Mouse (Mus musculus) brain, adult 2 months (tissue): ENCODE measurements around the gene Amigo2.
A peak's percentile ranks its signal among the peaks of the same experiment; 100 is the strongest.

Experiments used
- DNase-seq: peaks from one replicate; pipeline ENCODE4 v3.0.0; 2011; ENCODE audit warnings: low read depth, low spot score

Amigo2 gene

GRCm38 (mm10) chr15:97267094-97267695 is 20.1 kb upstream of the Amigo2 start:
- no peak for DNase-seq

- no peak for DNase-seq
Measured at GRCm38 (mm10) chr15:97266236-97266845, 19.3 kb upstream of the Amigo2 start.

GRCm38 (mm10) chr15:97262251-97262650 is 15.2 kb upstream of the Amigo2 start:
- no peak for DNase-seq

DNA sequence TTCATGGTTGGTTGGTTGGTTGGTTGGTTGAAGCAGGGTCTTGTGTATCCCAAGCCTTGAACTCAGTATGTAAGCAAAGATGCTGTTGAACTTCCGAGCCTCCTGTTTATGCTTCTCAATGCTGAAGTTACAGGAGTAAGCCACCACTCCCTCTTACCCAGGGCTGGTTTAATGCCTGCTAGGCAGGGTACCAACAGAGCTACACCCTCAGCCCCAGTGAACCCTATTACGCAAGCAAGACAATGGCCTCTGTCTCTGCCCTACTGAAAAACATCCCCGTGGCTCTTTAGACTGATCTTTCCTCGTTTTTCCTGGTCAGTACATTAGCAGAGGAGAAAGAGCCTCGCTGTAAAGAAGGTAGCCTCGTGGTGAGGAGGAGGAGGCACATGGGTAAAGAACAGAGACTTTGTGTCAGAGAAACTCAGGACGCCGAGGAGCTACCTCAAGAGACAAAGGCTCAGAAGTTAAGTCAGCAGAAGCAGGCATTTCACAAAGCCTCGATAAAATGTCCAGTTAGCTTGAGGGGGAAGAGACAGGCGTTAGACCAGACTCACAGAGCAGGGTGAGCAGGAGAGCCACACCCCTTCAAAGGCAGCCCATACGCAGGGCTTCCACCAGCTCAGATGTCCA is 13.0 kb upstream of the Amigo2 start:
- no peak for DNase-seq

DNA sequence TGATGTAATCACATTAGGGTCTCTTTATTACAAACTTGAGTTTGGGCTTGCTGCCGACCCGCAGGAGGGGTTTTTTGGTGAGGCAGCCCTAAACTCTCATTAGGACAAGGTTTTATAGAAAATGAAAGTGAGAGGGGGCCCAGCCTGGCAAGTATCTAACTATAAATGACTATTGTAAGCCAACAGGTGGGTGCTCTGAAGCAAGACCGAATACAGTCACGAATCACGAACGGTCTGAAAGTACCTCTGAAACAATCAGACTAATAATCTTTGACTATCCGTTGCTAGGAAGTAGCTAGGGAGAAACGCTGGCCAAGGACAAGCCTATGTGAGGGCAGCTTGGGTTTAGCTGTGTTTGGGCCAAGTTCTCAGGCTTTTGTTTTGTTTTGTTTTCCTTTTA is 12.2 kb upstream of the Amigo2 start:
- DNase-seq: no peak

DNA sequence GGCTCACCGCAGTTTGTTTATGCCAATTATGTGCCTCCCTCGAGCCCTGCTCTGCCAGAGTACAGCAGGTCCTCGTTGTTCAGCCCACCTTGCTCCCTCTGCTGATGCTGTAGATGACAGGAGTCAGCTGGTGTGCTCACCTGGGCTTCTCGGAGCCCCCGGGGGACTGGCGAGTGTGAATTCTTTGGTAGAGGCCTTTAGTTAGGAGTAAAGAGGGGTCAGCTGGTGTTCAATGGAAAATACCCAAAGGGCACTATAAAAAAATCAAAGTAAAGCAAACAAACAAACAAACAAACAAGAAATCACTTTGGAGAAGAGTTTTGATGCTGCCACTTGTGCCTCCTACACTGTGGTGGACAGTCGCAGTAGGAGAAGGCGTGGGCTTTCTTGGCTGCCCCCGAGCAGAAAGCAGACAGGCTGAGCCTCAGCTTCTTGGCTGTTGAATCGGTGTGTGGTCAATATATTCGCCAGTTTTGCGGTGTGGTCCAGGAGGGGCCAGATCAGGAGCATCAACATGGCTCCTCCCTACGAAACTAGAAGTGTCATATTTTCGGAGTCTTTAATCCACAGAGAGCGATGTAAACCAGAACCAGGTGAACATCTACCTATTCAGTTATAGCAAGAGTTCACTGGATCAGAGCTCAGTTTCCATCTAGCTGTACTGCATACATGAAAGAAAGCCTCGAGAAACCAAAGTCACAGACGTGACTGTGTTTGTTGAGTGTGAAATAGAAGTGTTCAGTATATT is 11.6 kb upstream of the Amigo2 start:
- DNase-seq: no peak

GRCm38 (mm10) chr15:97257206-97257775 is 10.2 kb upstream of the Amigo2 start:
- no peak for DNase-seq

GRCm38 (mm10) chr15:97256411-97256810 is 9.3 kb upstream of the Amigo2 start:
- DNase-seq: no peak

DNA sequence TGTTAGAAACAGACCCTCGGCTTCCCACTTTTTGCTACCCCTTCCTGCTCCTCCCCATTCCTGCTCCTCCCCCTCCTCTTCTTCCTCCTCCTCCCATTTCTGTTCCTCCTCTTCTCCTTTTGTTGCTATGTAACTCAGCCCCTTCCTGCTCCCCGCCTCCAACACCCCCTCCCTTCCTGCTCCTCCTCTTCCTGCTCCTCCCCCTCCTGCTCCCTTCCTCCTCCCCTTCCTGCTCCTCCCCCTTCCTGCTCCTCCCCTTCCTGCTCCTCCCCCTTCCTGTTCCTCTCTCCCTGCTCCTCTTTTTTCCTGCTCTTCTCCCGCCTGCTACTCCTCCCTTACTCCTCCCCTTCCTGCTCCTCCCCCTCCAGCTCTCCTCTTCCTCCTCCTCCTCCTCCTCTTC is 8.7 kb upstream of the Amigo2 start:
- no peak for DNase-seq

GRCm38 (mm10) chr15:97254375-97254774 is 7.3 kb upstream of the Amigo2 start:
- DNase-seq: no peak

- no peak for DNase-seq
Measured at GRCm38 (mm10) chr15:97252493-97253034, 5.5 kb upstream of the Amigo2 start.

DNA sequence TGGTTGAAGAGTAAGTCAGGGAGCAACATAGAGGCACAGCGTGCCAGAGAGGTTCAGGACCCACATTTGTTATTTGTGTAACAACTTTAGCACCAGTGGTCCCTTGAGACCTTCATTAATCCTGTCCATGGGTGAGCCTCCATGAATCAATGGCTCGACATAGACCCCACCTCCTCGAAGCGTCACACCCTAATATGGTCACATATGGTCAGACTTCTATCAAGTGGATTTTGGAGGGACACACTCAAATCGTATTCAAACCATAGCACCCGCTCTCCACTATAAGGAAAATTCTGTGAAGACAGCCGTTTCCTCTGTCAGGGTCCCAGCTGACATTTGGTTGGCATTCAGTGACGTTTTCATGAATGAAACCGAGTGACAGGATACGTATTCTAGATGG is 2.2 kb upstream of the Amigo2 start:
- no peak for DNase-seq

DNA sequence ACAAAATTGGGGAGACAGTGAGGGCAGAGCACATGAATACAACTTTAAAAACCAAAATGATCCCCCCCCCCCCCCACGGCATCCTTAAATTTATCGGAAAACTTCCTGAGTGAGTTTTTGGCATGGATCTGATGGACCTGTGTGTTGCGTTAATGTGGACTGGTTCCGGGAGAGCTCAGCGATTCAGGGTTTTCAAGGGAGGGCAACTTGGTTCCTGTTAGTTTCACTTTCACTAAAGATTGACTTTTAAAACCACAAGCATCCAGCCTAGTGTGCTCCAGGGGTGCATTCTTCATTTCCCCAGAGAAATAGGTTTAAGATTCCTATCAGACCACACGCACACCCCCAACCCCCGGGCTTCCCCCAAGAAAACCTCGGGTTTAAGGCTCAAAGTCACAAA is 1.2 kb upstream of the Amigo2 start:
- DNase-seq: peak; percentile 35

DNA sequence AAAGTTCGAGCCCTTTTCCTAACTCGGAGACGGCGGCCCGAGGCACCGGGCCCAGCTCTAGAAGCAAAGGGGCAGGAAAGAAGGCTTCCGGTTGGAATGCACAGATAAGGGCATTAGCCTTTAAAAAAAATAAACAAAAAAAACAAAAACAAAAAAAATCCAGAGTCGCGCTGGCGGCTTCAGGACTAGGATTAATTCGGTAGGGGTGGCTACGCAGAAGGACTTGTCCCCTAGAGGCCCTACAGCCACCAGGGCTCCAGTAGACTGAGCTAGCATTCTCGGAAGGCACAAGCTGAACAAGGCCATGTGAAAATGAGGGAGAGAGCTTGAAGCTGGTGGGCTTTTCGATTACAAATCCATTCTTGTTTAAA is 689 bp upstream of the Amigo2 start:
- DNase-seq: peak; percentile 49

DNA sequence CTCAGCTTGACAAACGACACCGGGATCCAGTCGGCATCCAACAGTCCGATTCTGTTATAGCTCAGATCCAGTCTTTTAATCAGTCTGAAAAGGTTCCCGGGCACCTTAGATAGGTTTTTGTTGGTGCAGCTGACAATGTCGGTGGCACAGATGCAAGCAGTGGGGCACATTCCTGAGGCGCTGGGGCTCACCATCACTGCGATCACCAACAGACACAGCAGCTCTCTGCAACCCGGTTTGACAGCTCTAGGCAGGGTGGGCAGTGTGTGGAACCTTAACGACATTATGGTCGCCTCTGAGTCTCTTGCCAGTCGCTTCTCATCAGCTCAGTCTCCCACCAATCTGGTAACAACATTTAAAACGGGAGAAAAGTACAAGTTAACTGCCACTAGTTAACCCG is 831 bp downstream of the Amigo2 start:
- no peak for DNase-seq

GRCm38 (mm10) chr15:97245392-97245791 is 1.7 kb downstream of the Amigo2 start:
- DNase-seq: no peak

GRCm38 (mm10) chr15:97236943-97237342 is 10.1 kb downstream of the Amigo2 start:
- no peak for DNase-seq

DNA sequence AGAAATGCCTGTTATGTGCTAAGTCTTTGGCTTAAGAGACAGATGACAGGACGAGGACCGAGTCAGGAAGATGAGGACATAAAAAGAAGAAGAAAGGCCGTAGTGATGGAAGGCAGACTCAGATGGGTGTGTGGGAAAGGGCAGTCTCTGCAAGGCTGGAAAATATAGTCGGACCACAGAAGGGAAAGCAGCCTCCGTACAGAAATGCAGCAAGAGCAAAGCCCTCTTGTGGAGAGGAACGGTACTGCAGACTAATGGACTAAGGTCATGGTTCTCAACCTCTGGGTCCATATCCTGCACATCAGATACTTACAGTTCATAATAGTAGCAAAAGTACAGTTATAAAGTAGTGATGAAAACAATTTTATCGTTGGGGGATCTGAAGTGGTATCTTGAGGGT is 11.9 kb downstream of the Amigo2 start:
- peak; percentile 66 for DNase-seq

GRCm38 (mm10) chr15:97234076-97234475 is 13.0 kb downstream of the Amigo2 start:
- DNase-seq: no peak

DNA sequence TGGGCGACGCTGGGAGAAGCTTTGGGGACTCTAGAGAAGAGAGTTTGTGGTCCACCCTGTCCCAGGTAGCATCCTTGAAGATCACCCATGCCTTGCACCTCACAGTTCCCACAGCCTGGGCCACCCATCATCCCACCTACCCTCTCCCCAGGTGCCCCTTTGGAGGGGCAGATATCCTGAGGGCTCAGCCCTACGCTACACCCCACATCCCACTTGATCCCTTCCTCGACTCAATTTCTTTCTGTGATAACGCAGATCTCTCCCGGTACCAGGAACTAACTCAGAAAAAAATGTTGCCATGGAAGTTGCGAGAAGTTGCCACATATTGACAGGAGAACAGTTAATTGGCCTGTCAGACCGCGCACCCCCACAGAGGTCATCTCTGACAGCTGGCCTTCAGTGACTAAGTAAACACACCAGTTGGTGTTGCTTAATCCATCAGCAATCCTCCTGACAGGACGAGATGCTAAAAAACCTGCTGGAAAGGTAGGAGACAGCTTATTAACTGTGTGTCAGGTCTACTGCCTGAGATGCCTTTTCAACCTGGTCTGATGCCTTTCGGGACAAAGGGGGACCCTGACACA is 17.5 kb downstream of the Amigo2 start:
- no peak for DNase-seq

- no peak for DNase-seq
Measured at GRCm38 (mm10) chr15:97224003-97224402, 23.1 kb downstream of the Amigo2 start.

DNA sequence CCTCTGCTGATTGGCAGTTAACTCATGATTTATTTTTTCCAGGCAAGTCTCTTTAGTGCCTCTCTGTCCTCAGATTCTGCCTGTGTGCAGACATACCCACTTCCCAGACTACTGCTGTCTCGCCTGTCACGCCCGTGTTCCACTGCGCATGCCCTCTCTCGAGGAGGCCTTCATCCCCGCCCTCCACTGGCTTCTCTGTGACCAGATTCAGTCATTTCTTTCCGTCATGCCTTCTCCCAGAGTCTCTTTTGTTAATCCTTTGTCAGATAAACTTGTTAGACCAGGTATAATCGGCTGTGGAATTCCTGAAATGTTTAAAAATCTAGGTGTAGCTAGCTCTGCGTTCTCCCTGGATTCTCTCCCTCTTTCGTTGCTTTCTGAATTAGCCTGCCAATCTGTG is 23.7 kb downstream of the Amigo2 start:
- no peak for DNase-seq
